Mouse (Mus musculus): ENCODE results near the gene Myo3b.
A peak's percentile ranks its signal among the peaks of the same experiment; 100 is the strongest.

Gene Myo3b

DNA sequence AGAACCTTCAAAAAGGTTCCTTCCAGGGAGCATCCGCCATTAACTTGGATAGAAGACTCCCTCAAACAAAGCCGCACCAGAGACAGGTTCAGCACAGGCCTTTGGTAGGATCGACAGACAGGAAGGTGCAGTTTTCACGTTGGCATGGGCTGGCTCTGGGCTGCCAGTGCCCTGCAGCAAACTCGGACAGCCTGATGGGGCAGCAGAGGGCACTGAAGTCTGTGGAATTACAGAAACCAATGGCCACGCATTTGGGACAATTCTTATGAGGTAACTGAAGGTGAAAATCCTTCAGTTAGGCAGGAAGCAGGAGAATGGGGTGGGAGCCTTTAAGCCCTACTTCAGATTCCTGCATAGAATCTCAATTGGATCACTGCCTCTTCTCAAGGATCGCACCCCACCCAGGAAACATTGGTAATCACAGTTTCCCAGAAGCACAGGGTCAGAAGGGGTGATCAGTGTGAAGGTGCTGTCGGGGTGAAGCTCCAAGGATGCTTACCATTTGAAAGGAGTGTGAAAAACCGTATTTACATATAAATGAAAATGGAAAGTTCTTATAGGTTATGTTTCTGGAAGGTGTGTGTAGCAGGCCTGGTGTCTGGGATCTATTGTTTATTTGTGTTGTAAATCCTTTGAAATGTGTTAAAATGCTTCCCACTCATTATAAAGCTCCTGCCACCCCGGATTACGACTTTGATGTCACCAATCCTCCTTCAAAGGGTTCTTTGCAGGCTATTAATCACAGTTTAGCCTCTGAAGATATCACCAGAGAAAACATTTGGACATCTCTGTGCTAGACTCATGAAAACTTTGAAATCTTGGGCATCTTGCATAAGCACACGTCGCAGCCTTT is 239.7 kb downstream of the Myo3b start:
- peak in 1 of 2 experiments; percentile 16 for DNase-seq (ENCODE audit: low spot score in 2 of 2)

DNA sequence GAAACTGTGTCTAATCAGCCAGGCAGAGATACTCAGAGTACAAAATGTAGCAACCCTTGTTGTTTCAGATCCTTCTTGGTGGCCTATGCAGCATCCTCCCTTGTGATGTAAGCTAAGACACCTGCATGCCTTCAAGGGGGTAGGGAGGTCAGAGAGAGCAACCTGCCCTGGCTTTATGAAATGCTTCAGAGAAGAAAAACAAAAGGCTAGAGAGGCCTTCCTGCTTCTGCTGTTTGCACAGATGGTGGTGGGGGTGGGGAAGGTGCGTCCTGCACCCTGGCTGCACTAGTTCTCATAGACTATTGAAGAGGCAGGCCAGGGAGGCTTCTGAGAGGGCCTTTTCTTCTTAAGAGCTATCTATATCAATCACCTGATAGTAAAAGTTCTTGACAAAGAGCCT is 245.2 kb downstream of the Myo3b start:
- no peak for DNase-seq (ENCODE audit: low spot score in 2 of 2)

DNA sequence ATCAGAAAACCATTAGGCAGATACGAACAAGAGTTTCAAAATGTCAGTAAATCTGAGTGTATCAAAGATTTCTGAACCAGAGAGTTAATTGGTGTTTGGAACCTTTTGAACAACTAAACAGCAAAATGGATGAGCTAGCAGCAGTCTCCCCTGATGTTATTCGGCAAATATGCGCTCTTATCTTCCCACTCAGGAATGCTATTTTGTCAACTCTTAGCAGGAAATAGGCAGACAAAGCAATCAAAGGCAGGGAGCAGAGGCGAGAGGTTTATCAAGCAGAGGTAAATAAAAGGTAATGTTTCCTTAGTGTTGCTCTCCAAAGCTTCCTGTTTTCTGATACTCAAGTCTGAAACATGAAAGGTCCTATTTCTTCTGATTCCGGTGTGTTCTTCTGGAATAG is 252.1 kb downstream of the Myo3b start:
- DNase-seq (ENCODE audit: low spot score in 2 of 2) = no peak

DNA sequence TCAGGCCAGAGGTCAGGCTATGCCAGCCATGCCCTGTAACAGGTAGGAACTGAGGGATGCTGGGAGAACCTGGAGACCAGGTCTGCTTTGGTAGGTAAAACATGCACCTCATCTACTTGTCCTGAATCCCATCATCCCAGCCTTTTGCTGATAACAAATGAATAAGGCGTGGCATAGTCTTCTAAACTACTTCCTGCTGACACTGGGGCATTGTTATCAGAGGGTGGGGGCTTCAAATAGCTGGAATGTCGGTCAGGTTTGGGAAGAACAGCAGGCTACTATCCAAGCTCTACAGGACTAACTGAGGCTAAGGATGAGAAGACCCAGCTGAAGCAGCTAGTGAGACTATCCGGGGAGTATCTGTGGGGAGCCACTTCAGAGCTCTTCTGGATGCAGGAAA is 253.8 kb downstream of the Myo3b start:
- DNase-seq (ENCODE audit: low spot score in 2 of 2) = no peak

DNA sequence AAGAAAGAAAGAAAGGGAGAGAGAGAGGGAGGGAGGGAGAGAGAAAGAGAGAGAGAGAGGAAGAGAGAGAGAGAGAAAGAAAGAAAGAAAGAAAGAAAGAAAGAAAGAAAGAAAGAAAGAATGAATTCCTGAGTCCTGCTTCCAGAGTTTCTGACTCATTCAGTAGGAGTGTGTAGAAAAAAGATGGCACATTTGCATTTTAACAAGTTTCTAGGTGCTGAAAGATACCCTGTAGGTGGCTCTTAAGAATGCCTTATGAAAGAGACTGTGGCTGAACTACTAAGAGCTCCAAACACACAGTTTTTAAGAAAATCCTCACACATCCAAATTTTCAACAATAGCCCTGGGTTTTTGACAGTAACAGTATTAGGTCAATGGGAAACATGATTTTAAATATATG is 264.0 kb downstream of the Myo3b start:
- no peak for DNase-seq (ENCODE audit: low spot score in 2 of 2)

DNA sequence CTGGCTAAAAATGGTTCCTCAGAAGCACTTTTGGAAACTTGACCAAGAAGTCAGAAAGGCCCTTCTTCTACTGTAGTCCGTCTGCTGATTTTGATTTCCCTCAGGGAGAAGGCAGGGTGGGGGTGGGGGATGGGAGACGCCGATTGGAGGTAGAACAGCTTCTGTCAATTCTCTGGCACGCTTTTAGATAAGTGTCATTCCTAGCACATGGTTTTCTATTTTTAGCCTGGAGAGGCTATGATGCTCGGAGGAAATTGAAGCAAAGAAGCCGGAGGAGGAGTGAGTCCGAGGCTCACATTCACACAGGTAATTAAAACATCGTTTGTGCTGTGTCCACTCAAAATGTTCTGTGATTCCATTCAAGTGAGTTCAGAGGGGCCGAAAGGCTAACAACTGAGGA is 276.2 kb downstream of the Myo3b start:
- DNase-seq (ENCODE audit: low spot score in 2 of 2) = no peak

DNA sequence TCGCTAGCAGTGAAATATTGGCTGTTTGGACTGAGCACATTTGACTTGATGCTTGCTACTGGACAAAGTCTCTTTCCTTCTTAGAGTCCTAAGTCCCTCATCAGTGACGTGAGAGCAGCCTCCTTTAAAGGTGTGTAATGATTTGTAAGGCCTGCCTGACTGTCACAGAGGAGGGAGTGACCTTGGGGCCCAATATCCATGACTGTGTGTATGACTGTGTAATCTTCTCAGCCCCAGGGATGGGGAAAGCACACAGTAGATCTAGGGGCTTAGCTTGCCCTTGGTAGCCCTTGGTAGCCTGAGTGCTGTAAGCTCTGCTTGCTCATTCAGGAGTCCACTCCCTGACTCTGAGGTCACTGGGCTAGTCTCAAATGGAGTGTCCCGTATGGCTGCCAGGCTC is 276.8 kb downstream of the Myo3b start:
- no peak for DNase-seq (ENCODE audit: low spot score in 2 of 2)

DNA sequence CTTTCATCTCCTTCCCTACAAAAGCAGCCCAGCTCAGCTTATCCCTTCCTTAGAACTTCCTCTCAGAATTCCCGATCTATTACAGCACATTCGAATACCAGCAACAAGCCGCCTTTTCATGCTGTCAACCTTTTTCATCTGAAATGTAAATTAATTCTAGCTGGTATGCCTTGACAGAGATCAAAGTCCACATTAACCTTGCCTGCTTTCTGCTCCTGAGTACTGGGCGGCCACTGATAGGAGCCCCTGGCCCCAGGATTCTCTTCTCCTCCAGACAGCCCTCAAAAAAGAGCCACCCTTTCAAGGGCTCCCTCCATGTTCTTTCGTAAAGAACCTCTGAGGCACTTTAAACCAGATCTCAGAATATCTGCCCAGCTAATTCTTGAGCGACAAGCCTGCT is 278.9 kb downstream of the Myo3b start:
- no peak for DNase-seq (ENCODE audit: low spot score in 2 of 2)

DNA sequence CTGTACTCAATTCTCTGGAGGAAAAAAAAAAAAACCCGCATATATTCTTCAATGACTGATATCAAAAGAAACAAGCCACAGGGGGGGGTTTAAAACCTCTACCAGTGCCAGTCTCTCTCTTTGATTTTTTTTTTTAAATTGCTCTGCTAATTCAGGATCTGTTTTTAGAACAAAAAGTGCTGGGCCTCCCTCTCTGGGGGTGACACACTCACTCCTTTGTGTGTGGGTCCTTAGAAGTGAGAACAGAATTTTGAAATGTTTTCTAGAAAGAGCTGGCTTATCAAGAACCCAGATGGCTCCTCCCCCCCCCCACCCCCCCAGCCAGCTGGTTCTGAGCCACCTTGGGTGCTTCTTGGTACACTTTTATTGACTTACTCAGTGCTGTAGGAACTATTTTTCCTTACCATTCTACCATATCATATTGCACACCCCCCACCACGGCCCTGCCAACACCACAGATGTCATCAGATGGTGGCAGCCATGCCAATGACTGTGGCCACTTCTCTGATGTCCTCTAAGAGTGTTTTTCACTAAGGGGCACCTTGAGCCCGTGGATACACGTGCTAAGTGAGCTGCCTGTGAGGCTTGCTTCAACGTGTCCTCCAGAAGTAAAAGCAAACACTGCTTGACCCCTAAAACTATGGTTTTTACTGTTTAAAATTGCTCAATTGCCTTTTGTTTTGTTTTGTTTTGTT is 280.1 kb downstream of the Myo3b start:
- DNase-seq (ENCODE audit: low spot score in 2 of 2) = no peak

DNA sequence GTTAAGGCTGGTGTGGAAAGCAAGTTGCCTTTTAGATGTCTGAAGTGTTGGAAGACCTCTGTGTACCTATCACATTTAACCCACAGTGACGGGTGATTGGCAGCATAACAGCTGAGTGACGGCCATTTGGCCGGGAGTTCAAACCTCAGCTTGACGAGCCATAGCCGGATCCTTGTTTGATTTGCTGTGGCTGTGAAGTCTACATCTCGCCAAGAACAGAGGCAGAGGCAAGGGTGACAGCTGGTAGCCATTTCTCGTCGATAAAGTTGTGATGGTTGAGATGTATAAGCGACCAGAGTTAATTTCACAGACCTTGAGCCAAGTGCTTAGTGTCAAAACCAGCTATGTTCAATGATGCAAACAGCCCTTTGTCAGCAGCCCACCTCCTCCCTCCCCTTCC is 283.8 kb downstream of the Myo3b start:
- no peak for DNase-seq (ENCODE audit: low spot score in 2 of 2)

DNA sequence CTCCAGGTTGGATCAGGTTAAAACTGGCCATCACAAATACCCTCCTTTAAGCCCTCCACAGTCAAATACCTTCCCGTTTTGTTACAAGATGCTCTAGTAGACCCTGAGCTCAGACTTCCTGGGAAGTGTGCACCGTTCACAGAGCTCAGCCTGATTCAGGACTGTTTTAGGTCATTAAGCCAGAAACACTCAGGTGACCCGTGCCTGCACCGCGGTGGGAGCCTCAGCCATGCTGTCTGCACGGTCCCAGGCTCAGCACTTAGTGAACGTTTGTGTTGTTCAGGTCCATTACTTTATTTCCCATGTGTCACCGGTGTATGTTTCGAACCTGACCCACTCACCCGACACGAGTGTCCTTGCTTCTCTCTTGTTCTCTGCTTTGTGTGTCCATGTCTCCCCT is 288.7 kb downstream of the Myo3b start:
- no peak for DNase-seq (ENCODE audit: low spot score in 2 of 2)

DNA sequence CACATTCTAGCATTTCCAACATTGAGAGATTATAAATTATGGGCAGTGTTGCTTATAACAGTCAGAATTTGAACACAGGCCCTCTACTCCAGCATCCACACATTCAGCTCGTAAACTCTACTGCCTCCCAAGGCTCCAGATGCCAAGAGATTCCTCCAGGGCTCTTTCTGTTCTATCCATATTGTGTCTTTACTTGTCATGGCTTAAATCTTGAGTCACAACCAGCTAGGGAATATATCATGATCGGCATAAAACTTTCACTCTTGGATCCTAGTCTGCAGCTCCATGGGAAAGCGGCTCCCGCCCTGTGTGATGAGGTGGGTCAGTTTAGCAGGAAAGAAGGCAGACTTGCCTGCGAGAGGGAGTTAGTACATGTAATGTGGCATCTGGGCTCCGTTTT is 294.0 kb downstream of the Myo3b start:
- DNase-seq (ENCODE audit: low spot score in 2 of 2) = no peak

DNA sequence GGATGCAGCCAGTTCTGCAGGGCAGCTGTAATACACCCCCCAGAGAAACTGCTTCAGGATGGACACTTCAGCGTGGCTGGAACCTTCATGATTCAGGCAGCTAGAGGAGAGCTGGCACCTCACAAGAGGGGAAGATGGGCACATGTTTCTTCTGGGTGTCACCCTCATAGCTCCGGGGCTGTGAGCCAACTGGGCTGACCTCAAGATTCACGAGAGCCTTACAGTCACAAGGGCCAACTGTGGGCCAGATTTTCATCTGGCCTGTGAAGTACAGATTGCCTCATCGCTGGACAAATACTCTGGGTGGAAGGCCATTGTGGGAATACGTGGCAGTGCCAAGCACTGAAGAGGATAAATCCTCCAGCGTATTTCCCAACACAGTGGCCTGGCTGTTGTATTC is 294.6 kb downstream of the Myo3b start:
- no peak for DNase-seq (ENCODE audit: low spot score in 2 of 2)

DNA sequence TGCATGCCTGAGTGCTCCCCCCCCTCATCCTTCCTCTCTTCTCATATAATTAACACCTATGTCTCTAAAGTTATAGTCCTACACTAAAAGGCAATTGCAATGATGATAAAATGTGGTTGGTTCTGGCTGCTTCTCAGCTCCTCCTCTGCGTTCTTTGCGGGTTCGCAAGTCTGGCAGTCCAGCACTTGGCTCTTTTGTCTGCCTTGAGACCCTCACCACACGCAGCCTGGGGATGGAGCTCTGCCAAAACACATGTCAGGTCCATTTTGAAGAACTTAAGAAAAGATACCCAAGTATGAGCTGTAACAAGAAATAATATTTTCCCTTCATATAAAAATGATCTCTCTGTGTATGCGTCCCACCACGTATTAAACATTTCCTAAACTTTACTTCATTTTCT is 297.6 kb downstream of the Myo3b start:
- no peak for DNase-seq (ENCODE audit: low spot score in 2 of 2)

DNA sequence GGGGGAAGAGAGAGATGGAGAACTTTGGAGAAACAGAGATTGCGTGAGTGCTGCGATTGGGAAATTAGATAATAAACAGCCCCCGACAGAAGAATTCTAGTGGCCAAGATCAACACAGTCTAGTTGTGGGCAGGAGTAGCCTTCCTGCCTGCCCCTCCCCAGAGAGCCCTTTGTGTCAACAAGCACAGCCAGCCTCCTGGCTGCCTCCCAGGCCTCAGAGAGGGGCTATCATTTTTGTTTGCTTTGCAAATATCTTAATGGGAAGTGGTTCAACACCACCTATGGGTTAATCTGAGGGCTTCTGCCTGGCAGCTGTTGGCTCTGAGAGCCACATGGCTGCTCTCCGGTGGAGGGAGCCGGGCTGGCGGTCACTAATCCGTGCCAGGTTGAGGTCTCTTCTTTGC is 298.3 kb downstream of the Myo3b start:
- DNase-seq (ENCODE audit: low spot score in 2 of 2) = no peak

DNA sequence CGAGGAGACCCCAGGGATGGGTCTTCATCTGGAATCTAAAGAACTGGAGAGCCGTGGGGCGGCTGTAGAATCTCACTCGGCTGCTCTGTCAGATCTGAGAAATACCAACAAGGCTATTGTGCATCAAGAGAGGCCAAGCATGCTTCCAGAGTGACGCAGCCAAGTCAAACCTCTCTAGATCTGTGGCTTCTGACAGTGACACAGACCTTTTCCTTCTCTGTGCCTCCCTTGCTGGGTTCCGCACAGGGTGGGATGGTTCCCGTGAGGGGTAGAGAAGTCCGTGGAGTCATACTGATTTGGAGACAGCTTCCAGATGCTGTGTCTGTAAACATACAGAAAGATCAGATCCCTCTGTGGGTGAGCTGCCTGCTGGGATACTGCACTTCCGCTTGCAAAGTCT is 298.9 kb downstream of the Myo3b start:
- no peak for DNase-seq (ENCODE audit: low spot score in 2 of 2)

DNA sequence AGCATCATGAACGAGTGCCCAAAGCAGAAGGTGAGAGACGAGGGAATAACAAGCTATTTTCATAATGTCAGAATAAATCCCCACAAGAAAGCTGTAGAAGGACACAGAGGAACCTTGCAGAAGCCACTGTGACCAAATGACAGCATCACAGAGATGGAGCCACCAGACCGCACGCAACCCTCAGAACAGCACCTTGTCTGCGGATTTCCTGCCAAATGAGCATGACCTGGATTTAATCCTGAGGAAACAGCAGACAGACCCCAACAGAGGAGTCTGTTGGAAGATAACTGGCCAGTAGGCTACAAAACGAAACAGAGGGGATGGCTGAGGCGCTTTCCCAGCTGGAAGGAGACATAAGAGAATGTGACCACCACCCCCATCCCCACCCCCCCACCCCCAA is 300.1 kb downstream of the Myo3b start:
- DNase-seq (ENCODE audit: low spot score in 2 of 2) = no peak

DNA sequence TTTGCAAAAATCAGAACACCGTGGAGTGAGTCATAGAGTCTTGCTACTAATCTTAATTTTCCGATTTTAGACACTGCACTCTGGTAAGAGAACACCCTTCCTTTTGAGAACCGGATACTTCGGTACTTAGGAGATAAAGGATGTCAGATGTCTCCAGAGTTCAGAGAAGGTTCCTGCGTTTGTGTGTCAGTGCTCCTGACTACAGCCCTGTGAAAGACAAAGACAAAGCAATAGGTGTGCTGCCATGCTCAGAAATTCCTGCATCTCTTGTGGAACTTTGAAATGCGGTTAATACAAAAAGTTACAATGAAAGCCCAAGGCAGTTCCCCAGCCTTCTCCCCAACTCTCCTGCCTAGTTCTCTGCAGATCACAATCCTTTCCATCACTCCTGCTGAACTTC is 300.6 kb downstream of the Myo3b start:
- no peak for DNase-seq (ENCODE audit: low spot score in 2 of 2)

DNA sequence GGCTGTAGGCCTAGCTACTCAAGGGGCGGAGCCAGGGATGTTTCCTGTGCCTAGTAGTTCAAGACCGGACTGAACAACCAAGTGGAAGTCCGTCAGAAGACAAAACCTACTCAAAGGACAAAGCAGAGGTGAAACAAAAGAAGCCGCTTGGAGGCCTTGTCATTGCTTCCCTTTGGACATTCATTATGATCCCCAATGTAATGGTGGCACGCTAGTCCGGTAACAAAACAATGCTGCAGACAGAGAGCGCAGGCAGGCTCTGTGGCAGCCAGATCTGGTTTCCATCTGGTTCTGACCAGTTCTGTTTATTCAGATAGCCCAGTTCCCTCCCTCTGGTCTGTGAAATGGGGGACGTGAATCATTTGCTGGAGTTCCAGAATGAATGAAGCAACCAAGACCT is 301.3 kb downstream of the Myo3b start:
- DNase-seq (ENCODE audit: low spot score in 2 of 2) = no peak

DNA sequence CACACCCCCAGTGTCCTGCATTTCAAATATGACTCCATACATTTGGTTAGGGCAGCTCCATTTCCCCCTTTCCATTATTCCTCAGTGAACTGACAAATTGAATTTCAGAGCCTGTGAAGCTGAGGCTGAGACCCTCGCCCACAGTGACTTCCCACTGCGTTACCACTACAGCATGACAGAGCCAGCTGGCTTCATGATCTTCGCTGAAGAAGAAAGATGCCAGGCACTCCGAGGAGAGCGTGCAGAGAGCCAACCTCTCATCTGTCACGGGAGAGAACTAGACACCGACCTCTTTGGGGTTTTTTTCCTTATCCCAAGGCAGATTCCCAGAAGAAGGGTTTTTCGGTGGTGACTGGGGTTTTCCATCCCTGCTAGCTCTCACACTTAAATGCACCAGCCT is 306.2 kb downstream of the Myo3b start:
- DNase-seq (ENCODE audit: low spot score in 2 of 2) = no peak

DNA sequence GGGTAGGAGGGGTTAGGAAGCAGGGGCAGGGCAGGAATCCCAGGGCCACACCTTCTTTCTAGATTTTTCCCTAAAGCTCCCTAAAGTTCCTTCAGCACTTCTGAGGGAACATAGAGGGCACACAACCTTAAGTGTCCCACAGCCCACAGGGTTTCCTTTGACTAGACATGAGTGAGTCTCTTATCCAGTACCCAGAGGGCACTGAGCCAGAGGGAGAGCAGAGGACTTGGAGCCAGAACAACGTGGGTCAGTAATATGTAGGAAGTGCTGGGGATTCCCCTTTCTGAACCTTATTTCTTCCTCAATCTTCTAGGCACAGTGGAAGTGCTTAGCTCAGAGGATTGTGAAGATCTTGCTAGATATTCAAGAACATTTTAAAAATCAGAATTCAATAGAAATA is 308.6 kb downstream of the Myo3b start:
- DNase-seq (ENCODE audit: low spot score in 2 of 2) = no peak

DNA sequence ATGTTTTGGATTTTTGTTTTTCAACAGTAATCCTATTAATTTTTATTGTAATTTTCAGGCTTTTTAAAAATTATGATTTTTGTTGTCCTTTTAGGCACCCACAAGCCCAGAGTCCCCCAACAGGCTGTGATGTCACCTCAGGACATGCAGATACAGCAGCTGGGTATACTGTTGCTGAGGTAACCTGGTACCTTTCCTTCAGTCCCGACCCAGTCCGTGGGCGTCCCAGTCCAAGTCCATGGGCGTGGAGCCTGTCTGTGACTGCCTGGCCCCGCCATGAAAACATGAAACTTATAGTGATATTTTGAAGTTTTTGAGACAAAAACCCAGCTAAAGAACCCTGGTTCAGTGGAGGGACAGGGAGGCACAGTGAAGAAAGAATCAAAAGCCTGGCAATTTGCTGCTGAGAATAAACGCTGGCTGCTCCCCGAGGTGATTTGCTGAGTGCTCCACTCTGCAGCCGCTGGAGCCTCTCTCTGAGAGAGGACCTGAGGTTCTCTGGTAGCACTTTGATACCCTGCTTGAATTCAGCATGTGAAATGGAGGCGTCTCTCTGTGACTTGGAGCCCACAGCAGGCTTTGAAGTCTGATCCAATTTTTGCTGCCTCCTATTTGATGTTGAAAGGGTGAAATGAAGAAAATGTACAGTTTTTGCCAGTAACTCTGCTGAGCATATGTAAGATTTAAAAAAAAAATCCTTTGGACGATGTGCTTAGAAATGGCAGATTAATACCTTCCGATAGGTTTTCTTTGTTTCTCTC is 310.0 kb downstream of the Myo3b start:
- DNase-seq (ENCODE audit: low spot score in 2 of 2) = no peak
